Mouse (Mus musculus) kidney, adult 8-10 months (tissue): ENCODE measurements around the gene Simc1.
"Not testable (repeated sequence)": the region's sequence is repeated elsewhere in the genome, so short reads cannot be mapped to it uniquely, and the experiment has no call there.

Experiments used
- DNase-seq, 2 experiments: peaks; one replicate each; pipeline ENCODE4 v3.0.0; 2022

The Simc1 gene

GRCm38 (mm10) chr13:54503604-54504521, at the start of gene Simc1:
TSS of gene Simc1 (plus strand) at chr13:54503779.
- DNase-seq: peak; percentile 73 to 78

- DNase-seq: peak in 1 of 2 experiments; percentile 54
Observed at GRCm38 (mm10) chr13:54457062-54457461, 46.5 kb upstream of the Simc1 start.

- DNase-seq: no peak
Observed at GRCm38 (mm10) chr13:54459282-54459681, 44.3 kb upstream of the Simc1 start.

GRCm38 (mm10) chr13:54468098-54469011, 35.2 kb upstream of the Simc1 start, which contains the start of gene Thoc3:
TSS of gene Thoc3 (minus strand) at chr13:54468849.
- peak; percentile 87 to 92 for DNase-seq

- no peak for DNase-seq
Observed at GRCm38 (mm10) chr13:54469012-54469354, 34.6 kb upstream of the Simc1 start.

- DNase-seq: no peak
Observed at GRCm38 (mm10) chr13:54471967-54472366, 31.6 kb upstream of the Simc1 start.

- peak in 1 of 2 experiments; percentile 27 for DNase-seq
Observed at GRCm38 (mm10) chr13:54474996-54475395, 28.6 kb upstream of the Simc1 start.

GRCm38 (mm10) chr13:54475702-54476101, 27.9 kb upstream of the Simc1 start:
- DNase-seq: no peak

GRCm38 (mm10) chr13:54479286-54479685, 24.3 kb upstream of the Simc1 start:
- DNase-seq: no peak

- peak; percentile 80 for DNase-seq
Observed at GRCm38 (mm10) chr13:54481498-54481897, 22.1 kb upstream of the Simc1 start.

- DNase-seq: no peak
Observed at GRCm38 (mm10) chr13:54490411-54490810, 13.2 kb upstream of the Simc1 start.

- DNase-seq: no peak
Observed at GRCm38 (mm10) chr13:54491381-54491780, 12.2 kb upstream of the Simc1 start.

GRCm38 (mm10) chr13:54499551-54499950, 4.0 kb upstream of the Simc1 start:
- not testable (repeated sequence) for DNase-seq

- no peak for DNase-seq
Observed at GRCm38 (mm10) chr13:54501352-54501751, 2.2 kb upstream of the Simc1 start.

GRCm38 (mm10) chr13:54501957-54502690, 1.5 kb upstream of the Simc1 start:
- DNase-seq: peak in 1 of 2 experiments; percentile 16

- no peak for DNase-seq
Observed at GRCm38 (mm10) chr13:54503278-54503603, 338 bp upstream of the Simc1 start.

- no peak for DNase-seq
Observed at GRCm38 (mm10) chr13:54504611-54505260, 1.2 kb downstream of the Simc1 start.

- no peak for DNase-seq
Observed at GRCm38 (mm10) chr13:54505920-54506319, 2.3 kb downstream of the Simc1 start.

- DNase-seq: peak; percentile 21 to 41
Observed at GRCm38 (mm10) chr13:54520221-54520620, 16.6 kb downstream of the Simc1 start.

- DNase-seq: no peak
Observed at GRCm38 (mm10) chr13:54521181-54521580, 17.6 kb downstream of the Simc1 start.

GRCm38 (mm10) chr13:54527140-54527539, 23.6 kb downstream of the Simc1 start:
- DNase-seq: no peak

- no peak for DNase-seq
Observed at GRCm38 (mm10) chr13:54532134-54532533, 28.6 kb downstream of the Simc1 start.
